Mouse (Mus musculus) WW6 (cell line): ENCODE measurements around the gene Top3a.
A peak's percentile ranks its signal among the peaks of the same experiment; 100 is the strongest.

ENCODE experiments used
- DNase-seq: peaks from one replicate; pipeline ENCODE4 v3.0.0-alpha.2; 2013; ENCODE audit warnings: low read depth, low spot score

Top3a gene

GRCm38 (mm10) chr11:60712040-60712439, 65.1 kb downstream of the Top3a start:
- no peak for DNase-seq

- no peak for DNase-seq
Measured at GRCm38 (mm10) chr11:60711218-60711617, 65.9 kb downstream of the Top3a start.

GRCm38 (mm10) chr11:60709481-60710465, 67.4 kb downstream of the Top3a start:
- DNase-seq: no peak

GRCm38 (mm10) chr11:60708631-60709030, 68.5 kb downstream of the Top3a start:
- DNase-seq: no peak

- DNase-seq: no peak
Measured at GRCm38 (mm10) chr11:60707672-60708071, 69.5 kb downstream of the Top3a start.

- DNase-seq: no peak
Measured at GRCm38 (mm10) chr11:60706696-60707480, 70.3 kb downstream of the Top3a start.

GRCm38 (mm10) chr11:60706076-60706475, 71.1 kb downstream of the Top3a start:
- DNase-seq: no peak

- DNase-seq: no peak
Measured at GRCm38 (mm10) chr11:60705255-60705654, 71.9 kb downstream of the Top3a start.

GRCm38 (mm10) chr11:60704023-60704880, 72.9 kb downstream of the Top3a start:
- no peak for DNase-seq

GRCm38 (mm10) chr11:60703131-60703530, 74.0 kb downstream of the Top3a start:
- peak; percentile 58 for DNase-seq

GRCm38 (mm10) chr11:60701611-60702010, 75.6 kb downstream of the Top3a start:
- no peak for DNase-seq

- no peak for DNase-seq
Measured at GRCm38 (mm10) chr11:60700320-60701185, 76.6 kb downstream of the Top3a start.

GRCm38 (mm10) chr11:60699524-60700075, 77.6 kb downstream of the Top3a start, which contains the start of gene Llgl1:
Llgl1 (plus strand) TSS chr11:60699723.
- peak; percentile 90 for DNase-seq

- peak; percentile 76 for DNase-seq
Measured at GRCm38 (mm10) chr11:60698806-60699523, 78.2 kb downstream of the Top3a start.

GRCm38 (mm10) chr11:60697561-60697960, 79.6 kb downstream of the Top3a start:
- DNase-seq: no peak

- no peak for DNase-seq
Measured at GRCm38 (mm10) chr11:60696165-60696564, 81.0 kb downstream of the Top3a start.
